Mouse (Mus musculus) brain, adult 2 months (tissue): ENCODE measurements around the gene G3bp1.

Source experiments
- DNase-seq: peaks from one replicate; pipeline ENCODE4 v3.0.0; 2011; ENCODE audit warnings: low read depth, low spot score

Gene G3bp1

DNA sequence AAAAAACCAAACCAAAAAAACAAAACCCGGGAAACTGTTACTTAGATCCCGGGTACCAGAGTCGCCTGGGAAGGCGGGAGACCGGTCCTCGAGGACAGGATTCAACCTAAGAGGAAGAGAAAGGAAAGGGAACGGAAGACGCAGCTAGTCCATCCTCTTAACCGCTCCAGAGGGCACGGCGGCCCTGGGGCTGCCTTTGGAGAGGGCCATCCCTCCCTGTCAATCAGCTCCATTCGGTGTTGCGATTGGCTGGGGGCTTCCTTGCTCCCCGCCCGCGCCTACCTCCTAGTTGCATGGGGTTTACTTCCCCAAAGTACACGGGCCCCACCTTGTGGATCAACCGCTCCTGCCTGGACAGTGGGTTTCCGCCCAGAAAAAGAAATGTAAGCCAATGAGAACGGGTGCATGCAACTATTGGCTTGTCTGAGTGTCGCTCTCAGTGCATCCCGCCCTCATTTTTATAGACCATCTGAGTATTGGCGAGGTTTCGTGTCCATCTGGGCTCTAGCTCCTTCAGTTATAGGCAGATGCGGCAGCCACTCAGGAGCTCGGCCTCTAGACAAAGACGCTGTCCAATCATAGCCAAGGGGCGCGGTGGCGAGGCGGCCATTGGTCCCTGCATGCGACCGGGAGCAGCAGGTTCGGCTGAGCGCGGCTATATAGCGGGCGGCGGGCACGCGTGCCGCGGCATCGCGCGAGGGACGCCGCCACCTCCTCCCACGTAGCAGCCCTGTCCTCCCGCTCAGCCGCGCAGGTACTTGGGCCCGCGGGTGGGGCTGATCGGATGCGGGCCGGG lies at the start of gene G3bp1:
Gene G3bp1 (plus strand): TSS at position 638 of the 796 bp plus-strand sequence.
- DNase-seq = peak; percentile 100

DNA sequence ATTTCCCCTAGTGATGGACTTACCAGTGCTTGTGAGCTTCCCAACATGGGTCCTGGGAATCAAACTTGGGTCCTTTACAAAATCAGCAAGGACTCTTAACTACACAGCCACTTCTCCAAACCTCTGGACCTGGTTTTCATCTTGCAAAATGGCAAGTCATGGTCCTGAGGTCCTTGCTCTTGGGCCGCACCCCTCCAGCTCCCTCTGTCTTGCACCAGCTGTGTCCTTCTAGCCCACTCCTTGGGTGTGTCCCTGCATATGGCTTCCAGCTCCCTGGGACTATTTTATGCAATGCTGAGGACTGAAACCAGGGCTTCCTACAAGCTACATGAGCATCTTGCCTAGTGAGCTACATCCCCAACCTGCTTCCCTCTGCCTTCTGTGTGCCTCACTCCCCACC lies 46.5 kb upstream of the G3bp1 start, which contains the start of gene Sparc:
Gene Sparc (minus strand): TSS at position 206 of the 400 bp plus-strand sequence.
- DNase-seq = no peak

DNA sequence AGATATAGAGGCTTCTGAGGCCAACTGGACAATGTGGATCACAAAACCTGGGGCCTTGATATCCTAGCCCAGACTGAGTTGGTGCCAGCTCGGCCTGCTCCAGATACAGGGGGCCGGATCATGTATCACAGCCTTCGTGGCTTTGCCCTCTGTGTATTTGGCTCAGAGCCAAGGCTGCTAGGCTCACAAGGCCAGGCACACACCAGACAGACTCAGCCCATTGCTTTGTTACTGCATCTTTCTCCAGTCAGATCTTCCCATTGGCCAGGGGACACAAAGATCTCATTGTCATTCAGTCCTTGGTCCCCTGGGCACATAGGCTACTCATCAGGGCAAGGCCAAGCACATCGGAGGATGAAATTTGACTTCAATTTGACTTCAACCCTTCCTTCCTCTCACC lies 45.7 kb upstream of the G3bp1 start:
- DNase-seq = peak; percentile 87

DNA sequence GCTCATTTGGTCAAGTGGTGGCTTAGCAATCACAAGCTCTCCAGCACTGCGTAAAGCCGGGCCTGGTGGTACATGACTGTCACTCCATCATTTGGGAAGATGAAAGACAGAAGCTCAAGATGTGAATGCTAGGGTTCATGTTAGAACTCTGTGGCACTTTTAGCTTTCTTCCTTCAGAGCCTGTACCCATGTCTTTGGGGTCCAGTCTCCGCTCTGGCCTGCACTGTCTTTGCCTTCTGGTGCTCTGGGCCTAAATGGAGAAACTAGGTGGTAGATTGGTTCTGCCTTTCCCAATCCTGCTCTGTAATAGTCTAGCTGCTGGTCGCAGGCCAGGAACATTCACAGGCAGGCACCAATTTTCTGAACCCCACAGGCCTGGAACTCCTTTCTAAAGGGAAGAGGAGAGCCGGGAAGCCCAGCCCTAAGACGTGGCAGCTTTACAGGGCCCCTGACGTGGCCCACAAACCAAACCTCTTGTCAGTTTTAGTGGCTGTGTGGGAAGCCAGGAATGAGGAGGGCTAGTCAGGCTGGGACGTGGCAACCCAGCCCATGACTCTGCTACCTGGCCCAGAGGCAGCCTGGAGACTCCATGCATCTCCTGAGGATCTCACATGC lies 44.6 kb upstream of the G3bp1 start:
- no peak for DNase-seq

DNA sequence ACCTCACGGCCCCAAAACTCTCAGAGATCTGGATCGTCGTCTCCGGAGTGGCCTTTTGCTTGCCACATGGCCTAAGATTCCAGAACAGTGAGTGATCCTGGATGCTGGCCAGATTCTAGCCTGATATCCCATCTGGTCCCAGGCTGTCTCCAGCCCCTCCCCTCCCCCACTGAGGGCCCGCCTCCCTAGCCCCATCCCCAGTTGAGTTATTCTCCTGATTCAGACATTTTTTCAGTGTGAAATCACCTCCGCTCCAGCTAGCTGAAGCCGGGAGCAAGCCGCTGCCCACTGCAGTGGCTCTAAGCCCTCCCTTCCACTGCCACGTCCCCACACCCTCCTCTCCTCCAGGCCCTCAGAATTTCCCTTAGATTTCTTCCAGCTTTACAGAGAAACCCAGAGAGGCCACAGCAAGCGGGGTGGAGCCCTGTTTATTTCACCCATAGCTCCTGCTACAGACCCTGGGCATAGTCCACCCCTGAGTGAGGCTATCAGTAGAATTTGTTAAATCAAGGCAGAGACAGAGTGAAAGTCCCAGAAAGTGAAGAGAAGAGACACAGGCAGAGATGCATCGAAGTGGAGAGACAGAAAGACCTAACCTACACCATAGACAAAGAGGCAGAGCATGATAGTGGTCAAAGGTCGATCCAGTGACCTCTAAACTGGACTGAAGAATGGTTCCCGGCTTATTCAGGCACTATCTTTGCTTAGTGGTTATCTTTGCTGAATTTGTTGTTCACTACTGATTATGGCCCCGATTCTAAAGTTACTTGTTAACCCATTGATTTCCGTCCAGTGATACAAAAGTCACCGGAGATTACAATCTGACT lies 41.1 kb upstream of the G3bp1 start:
- peak; percentile 77 for DNase-seq

DNA sequence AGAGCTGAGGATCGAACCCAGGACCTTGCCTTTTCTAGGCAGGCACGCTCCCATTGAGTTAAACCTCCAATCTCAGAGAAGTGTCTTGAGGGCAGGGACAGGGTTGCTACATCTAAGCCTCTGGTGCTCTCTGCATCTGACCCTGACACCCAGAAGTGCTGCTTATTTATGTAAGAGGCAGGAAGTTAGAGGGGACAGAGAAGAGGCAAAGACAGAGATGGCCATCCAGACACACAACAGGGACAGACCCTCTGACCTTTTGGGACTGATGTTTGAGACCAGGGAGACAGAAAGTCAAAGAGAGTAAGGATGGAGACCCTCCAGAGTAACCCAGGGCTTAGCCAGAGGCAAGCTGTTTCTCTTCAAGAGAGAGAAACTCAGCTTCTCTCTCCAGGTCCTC lies 39.5 kb upstream of the G3bp1 start:
- DNase-seq = no peak

DNA sequence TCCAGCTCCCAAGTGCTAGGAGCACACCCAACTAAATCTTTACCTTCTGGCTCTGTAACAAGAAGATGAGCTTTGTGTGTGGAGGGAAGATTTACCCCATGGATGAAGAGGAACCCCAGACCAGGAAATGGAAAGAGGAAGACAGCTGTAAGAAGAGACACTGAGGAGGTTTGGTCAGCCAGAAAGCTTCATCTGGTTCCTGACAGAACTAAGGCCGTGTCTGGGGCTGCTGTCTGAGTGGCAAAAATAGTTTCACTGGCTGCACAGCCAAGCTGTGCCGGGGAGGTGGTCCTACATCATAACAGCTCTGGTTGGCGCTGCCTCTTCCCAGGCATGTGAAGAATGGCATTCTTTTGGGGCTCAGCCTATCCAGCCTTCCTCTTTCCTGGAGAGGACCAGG lies 36.5 kb upstream of the G3bp1 start:
- DNase-seq = peak; percentile 45

DNA sequence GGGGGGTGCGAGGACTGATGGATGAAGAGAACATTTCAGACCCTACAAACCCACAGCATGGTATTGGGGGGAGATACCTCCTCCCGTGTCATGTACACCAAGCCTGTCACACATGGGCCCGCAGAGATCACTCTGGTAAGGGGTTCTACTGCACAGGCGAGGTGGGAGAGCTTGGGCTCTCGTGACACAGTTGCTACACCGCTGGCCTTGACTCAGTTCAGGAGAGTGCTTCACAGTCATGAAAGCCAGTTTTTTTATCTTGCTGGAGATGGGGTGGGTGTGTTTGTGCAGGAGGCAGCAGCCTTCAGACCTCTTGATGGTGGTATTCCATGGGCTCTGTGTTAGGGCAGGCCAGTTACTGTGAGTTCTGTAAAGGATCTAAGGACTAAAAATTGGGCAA lies 33.4 kb upstream of the G3bp1 start:
- no peak for DNase-seq

DNA sequence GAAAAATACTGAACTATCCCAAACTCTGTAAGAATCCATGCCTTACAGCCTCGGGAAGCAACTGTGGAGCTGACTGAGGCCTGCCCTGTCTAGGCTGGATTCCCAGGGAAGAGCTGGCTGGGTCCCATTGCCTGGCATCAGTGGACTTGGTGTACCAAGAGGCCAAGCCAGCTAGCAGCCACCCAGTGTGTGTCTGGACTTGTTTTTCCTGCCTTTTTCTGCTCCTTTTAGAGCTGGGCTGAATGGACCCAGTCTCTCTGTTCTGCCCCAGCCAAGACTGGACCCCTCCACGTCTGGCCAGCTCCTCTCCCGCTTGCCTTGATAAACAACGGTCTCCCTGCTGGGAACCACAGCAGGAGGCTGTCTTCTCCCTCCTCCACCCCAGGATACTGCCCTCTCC lies 31.5 kb upstream of the G3bp1 start:
- peak; percentile 82 for DNase-seq

DNA sequence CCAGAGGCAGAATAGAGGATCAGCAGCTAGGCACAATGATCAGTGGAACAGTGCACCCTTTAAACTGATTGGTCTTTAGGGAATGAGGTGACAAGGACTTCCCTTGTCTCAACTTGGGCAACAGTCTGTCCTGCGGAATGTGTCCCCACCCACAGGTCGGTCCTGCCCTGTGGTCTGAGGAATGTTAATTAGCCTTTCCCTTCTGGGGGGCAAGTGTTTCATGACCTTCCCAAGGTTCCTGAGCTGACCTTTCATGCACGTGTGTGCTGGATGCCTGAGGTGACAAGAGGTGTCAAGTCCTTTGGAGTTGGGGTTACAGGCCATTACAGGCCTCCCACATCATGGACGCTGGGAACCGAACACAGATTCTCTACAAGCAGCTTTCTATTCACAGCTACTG lies 29.8 kb upstream of the G3bp1 start:
- no peak for DNase-seq

DNA sequence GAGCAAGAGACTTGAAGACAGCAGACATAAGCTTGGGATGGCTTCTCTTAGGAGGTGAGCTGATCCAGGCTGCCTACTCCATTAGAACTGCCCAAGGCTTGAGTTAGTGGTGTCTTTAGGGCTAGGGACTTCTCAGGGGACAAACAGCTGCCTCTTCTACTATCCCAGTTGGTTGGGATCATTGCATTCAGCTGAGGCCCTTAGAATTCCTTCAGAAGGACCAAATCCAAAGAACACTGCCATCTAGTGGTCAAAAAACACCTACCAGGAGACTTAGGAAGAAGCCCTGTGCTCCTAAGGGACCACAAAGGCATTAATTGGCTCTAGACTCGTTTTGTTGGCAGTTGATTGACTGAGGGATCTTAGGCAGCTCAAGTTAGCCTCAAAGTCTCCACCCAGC lies 24.7 kb upstream of the G3bp1 start:
- peak; percentile 91 for DNase-seq

DNA sequence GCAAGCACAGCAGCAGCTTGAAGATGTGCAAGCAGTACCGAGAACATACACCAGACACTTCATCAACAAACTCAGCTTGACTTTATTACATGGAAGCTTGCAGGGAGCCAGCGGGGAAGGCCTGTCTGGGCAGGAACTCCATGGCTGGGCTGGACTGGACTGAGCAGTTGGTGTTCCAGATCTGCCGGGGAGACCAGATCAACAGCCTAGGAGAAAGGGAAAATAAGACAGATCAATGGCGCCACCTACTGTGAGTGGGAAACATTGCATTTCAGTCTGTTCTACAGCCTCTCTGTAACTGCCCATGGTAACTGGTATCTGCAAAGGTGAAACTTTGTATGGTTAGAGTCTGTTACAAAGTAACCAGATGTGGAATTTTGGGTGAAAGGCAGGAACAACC lies 22.9 kb upstream of the G3bp1 start:
- peak; percentile 92 for DNase-seq

DNA sequence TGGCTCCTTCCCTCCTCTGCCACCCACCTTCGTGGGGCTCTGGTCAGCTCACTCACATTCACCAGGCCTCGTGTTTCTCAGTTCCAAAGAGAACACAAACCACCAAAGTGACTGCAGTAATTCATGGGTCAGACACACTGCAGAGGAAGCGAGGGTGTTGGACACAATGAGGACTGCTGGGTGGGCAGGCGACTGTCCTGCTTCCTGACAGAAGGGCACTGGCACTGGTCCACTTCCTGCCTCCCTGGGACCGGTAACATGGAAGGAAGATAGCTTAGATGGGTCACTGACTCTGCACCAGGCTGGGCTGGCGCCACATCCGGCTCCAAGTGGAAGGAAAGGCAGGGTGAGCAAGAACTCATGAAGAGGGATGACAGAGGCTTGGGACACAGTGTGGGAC lies 20.0 kb upstream of the G3bp1 start:
- DNase-seq = no peak

DNA sequence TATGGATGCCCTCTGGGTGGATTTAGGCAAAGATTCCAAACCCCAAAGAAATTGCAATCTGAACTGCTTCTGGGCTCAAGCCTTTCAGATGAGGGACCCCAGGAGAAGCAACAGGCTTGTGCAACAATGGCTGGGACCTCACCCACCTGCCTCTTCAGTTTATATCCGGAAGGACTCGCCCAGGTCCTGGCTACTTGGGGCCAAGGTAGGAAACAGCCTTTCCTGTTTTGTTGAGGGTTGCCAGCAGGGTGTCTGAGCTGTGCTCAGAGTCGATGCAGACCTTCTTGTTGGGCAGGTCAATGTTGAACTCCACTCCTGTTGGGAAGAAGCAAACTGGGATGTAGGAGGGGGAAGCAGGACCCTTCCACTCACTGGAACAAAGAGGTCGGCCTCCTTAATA lies 19.2 kb upstream of the G3bp1 start:
- no peak for DNase-seq

DNA sequence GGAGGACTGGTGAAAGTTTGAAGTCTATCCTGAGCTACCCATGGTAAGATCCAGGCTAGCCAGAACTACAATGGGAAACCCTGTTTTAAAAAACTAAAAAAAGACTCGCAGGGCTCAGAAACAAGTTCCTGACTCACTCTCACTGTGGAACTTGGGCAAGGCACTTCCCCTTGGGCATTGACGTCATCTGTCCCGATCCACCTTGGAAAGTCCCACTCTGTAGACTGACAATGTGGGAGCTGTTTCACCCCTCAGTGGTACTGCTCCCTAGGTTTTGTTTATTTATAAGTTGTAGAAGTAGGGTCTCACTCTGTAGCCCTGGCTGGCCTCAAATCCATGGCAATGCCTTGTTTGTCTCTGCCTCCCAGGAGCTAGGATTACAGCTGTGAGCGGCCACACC lies 15.8 kb upstream of the G3bp1 start:
- DNase-seq = no peak

DNA sequence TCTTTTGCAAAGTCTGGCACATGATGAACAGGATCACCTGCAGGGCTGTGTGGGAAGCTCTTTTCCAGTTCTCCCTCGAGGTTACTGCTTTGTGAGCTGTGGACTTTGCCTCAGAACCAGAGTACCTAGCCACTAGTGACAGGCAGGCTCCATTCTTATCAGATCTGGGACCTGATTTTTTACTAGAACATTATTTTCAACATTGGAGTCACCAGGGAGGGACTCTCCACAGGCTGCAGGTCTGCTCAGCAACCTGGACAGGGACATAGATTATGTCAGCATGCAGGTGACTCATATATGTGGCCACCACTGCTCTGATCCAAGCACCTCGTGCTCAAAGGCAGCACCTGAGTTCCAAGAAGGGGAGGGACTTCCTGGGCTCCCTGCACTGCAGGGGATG lies 14.3 kb upstream of the G3bp1 start:
- DNase-seq = no peak

DNA sequence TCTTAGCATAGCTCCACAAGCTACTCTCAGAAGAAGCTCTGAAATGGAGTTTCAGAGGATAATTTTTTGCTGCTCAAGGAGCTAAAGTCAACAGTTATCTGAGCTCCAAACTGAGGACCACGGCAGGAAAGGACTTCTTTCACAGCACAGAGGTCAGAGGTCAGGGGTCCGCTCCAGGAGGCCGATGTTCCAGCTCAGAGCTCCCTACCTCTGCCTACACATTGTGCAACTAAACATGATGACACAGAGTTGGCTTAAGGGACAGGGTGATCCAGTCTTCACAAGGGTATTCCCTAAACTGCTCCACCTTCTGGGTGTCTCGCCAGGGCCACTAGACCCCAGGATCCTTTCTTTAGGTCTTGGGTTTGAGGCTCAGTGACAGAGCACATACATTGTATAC lies 11.0 kb upstream of the G3bp1 start:
- DNase-seq = no peak

DNA sequence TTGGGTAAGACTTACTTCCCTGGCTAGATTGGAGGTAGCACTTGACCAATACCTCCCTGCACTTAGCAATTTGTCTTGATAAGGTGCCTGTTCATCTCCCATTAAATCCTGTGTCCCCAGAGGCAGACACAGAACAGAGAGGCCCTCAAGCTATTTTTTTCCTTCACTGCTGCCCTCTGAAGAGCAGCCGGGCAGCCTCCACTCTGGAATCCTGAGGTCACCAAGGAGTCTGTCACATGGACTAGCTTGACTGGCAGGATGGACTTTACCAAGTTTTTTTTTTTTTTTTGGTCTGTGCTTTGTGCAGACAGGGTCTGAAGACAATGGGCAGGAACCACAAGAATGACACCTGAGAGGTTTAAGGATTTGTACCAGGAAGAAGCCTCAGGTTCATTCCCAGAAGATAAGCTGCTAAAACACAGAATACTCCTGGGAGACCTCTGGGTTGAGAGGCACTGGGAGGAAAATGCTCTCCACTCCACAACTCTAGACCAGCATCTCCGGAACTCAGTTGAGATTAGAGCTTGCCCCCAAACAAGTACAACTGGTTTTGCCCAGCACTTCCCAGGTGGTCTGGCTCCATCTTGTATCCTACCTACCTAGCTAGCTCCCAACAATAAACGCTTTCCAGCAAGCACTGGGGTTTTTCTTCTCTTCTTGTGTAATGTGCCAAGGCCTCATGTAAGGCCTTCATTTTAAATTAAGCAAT lies 9.5 kb upstream of the G3bp1 start:
- no peak for DNase-seq

DNA sequence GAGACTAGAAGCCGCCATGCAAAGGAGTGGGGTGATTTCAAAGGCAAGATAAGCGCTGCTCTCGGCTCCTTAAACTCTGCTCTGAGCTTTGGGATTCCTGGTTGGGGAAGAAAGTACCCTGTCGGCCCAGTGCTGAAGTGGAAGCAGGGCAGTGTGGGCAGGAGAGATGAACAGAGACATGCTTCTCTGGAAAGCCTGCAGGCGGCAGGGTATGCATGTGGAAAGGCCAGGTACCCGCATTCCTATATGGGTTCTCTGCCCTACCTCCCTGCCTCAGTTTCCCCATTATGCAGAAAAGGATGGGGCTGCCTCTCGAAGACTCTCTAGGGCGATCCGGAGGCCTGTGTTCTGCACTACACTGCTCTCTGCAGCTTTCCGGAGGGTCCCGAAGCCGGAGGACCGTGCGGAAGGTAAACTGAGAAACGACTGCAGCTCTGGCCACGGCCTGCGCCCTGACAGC lies 8.9 kb upstream of the G3bp1 start:
- peak; percentile 50 for DNase-seq

DNA sequence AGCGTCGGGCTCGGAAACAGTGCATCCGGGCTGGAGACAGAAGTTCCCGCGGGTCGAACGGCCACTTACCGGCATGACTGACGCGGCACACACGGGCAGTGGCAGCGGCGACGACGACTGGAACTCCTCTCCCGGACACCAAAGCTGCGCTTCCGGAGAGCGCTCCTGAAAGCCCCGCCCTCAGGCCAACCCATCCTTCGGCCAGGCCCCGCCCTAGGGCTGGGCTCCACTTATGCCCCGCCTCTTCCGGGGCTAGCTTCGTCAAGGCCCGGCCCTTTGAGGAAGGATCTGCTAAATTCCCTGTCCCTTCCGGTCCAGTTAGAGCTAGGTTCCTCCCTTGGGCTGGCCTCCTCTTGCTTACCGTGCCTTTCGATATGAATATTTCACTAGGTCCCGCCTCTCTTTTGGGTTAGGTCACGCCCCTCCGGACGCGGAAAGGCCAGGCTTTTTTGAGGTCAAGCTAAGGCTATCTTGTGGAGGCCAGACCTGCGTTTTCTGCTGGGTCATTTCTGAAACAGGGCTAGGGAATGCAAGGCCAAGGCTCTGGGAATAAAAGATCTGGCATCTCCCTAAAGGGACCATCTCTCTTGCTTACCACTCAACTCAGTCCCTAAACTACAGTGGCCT lies 8.4 kb upstream of the G3bp1 start, which contains the start of gene Atox1:
Gene Atox1 (minus strand): TSS at position 221 of the 627 bp plus-strand sequence.
- peak; percentile 98 for DNase-seq

DNA sequence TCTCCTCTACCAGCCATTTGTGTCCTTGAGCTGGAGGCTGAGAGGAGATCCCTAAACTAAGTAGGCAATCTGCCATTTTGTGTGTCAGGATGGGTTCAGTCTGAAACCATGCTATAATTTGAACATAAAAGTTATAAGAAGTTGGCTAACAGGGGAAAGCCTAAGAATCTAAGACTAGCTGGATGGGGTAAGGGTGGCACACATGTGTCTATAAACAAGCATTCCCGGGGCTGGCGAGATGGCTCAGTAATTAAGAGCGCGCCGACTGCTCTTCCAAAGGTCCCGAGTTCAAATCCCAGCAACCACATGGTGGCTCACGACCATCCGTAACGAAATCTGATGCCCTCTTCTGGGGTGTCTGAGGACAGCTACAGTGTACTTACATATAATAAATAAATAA lies 7.3 kb upstream of the G3bp1 start:
- DNase-seq = no peak
